Mouse (Mus musculus) embryonic facial prominence, embryonic 13.5 days (tissue): ENCODE results near the gene Ncf4. TPM values are rescaled to one million over a fixed set of nuclear protein-coding genes. Genes with fewer than 3 reads are reported as not detected.

Experiments
- ATAC-seq: fragments of 200-750 bp; cut with Nextera tagmentation; 2 replicates; pipeline ENCODE4 v1.8.0; 2017; ENCODE audit warnings: low read depth; ENCODE audit not compliant: insufficient number of reproducible peaks, insufficient read depth, low FRiP score, low TSS enrichment
- H3K27ac ChIP-seq: fragments of 300-500 bp; sonication (generic); 2 replicates; pipeline ENCODE4 v1.5.1; 2015; ENCODE audit warnings: moderate library complexity, mild to moderate bottlenecking, inconsistent platforms
- H3K27me3 ChIP-seq: fragments of 300-500 bp; sonication (generic); 2 replicates; pipeline ENCODE4 v1.6.1; 2015; ENCODE audit warnings: mild to moderate bottlenecking, inconsistent platforms
- H3K36me3 ChIP-seq: fragments of 300-500 bp; sonication (generic); 2 replicates; pipeline ENCODE4 v1.6.1; 2015; ENCODE audit warnings: mild to moderate bottlenecking, inconsistent platforms
- H3K4me1 ChIP-seq: fragments of 300-500 bp; sonication (generic); 2 replicates; pipeline ENCODE4 v1.6.1; 2015; ENCODE audit warnings: inconsistent platforms
- H3K4me2 ChIP-seq: fragments of 300-500 bp; sonication (generic); 2 replicates; pipeline ENCODE4 v1.6.1; 2015; ENCODE audit warnings: moderate library complexity, mild to moderate bottlenecking, inconsistent platforms
- H3K4me3 ChIP-seq: fragments of 300-500 bp; sonication (generic); 2 replicates; pipeline ENCODE4 v1.5.1; 2015; ENCODE audit warnings: mild to moderate bottlenecking, inconsistent platforms
- H3K9ac ChIP-seq: fragments of 300-500 bp; sonication (generic); 2 replicates; pipeline ENCODE4 v1.6.1; 2015; ENCODE audit warnings: mild to moderate bottlenecking, inconsistent platforms
- H3K9me3 ChIP-seq: fragments of 300-500 bp; sonication (generic); 2 replicates; pipeline ENCODE4 v1.6.1; 2016; ENCODE audit warnings: inconsistent platforms
- WGBS: fragments of 180-500 bp; shearing (Covaris S2); methylation state at CpG from one replicate; pipeline ENCODE4 v1.1.7; 2015; ENCODE audit warnings: mixed read lengths; 5-methylcytosine and 5-hydroxymethylcytosine counted together
- polyA plus RNA-seq: library from polyadenylated mRNA; unstranded; fragments of >200 nt; fragmentation: Nextera tagmentation; extraction: Ambion mirVana; gene quantifications from 2 replicates; pipeline ENCODE4 v1.2.1, GENCODE M21; 2015

Gene Ncf4
- 2.4 and 3.8 TPM in 2 replicates for polyA plus RNA-seq

DNA sequence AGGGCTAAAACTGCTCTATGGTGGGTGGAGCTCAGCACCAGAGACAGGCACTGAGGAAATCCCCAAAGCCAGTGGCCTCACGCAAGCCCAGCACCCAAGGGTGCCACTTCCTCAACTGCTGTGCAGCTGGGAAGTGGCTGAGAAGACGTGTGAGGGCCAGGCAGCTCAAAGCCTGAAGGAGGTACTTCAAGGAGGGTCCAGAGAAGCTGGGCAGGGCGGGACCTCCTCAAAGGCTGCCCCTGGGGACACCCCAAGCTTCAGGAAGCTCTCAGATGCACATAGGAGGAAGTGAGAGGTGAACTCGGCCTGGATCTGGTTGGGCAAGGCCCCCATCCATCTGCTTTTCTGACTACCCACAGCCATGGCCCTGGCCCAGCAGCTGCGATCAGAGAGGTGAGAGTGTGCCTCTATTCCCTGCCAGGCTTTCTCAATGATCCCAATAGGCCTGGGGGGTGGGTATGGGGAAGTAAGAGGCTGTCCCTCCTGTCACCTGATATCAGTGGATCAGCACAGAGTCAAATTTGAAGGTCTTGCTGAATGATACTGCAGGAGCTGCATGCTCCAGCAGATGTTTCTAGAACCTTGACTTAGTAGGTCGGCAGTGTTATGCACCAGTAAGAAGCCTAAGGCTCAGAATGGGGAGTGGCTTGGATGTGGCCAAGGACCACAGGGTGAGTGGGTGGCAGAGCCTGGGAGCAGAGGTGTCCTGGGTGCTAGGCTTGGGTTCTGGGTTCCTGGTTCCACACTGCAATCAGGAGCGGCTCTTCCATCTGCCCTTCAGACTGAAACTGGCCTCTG, at the start of gene Ncf4:
Ncf4 (plus strand) TSS at position 107 of the 798 bp plus-strand sequence.
- no peaks in the 10 kb centered on the region for H3K9me3 ChIP-seq
- WGBS = 66% methylated on average over 7 of the region's 7 CpGs
- H3K27me3 ChIP-seq = no peaks in the 10 kb centered on the region
- H3K4me2 ChIP-seq = no peak within 1 kb of the TSS
- no peaks in the 10 kb centered on the region for H3K36me3 ChIP-seq
- H3K27ac ChIP-seq = no peak within 1 kb of the TSS
- no peak within 1 kb of the TSS for H3K9ac ChIP-seq
- H3K4me3 ChIP-seq = no peak within 1 kb of the TSS
- no peaks in the 10 kb centered on the region for H3K4me1 ChIP-seq
- no peak for ATAC-seq

DNA sequence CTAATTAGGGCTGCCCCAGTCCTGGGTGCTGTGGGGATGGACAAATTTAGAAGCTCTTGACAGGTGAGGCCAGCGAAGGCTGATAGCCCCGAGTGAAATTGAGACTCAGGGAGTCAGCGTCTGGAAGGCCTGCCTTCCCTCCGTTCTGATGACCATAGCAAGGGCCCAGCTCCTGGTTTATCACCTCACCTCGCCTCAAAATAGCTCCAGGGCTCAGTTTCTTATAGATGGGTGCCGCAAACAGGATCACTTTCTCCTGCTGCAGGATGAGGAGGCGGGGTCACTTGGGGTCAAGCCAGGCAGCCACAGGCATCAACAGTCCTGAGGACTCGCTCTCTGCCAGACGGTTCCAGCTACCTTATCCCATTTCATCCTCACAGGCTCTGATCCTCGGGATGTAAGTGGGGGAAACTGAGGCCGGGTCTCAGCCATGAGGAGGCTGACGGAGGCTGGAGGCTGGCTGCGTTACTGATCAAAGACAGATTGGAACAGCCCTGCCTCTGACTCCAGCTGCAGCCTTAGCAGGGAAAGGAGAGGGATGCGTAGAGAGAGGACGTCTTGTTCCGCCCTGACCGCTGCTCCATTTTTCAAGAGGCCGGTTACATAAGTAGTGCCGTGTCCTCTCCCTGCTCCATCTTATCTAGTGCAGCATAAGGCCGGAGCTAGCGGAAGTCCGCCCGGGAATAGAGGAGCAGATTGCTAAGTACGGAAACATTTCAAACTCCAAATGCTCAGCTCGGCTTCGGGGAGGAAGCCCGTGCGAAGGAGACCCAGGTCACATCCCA, 49.3 kb upstream of the Ncf4 start:
- H3K27me3 ChIP-seq = 0 out of 2 replicates have a peak, but pooled peaks cover 3% of the 10 kb centered on the region
- no peak overlapping the region for H3K27ac ChIP-seq
- no peak for ATAC-seq
- no peak overlapping the region for H3K4me3 ChIP-seq
- H3K36me3 ChIP-seq = no peaks in the 10 kb centered on the region
- 63% methylated on average over 28 of the region's 28 CpGs for WGBS
- no peak overlapping the region for H3K4me2 ChIP-seq
- no peaks in the 10 kb centered on the region for H3K9me3 ChIP-seq
- no peaks in the 10 kb centered on the region for H3K4me1 ChIP-seq
- no peak overlapping the region for H3K9ac ChIP-seq

DNA sequence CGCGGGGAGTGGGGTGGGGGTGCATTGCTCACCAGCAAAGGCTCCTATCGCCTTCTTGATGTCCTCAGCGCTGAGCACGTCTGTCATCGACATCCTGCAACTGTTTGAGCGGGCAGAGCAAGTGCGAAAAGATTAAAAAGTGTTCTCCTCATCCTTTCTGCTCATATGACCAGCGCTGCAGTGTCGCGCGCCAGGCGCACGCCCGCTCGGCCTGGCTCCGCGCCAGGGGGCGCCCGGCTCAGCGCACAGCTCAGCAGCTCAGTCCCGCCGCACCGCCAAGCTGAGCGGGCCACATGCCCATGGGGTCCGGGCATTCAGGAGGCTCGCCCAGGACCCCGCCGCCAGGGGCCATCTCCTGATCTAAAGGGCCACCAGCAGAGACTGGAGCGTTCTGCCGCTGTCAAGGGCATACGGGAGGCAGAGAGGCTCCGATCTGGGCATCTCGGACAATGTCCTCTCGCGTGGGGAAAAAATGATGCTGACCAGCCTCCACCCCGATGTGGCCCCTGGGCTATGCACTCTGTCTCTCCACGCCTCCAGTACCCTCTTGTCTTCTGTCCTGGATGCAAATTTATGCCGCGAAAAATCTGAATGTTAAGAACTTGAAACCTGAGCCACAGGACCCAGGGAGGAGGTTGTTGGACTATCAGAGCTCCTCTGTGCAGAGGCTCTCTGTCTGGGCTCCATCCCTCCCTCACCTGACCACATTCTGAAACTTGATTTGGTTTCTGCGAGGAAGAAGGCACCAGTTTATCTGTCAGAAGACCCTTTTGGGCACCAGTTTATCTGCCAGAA, 40.4 kb upstream of the Ncf4 start:
- Histone ChIP-seq H3K4me2 (peak overlapping the region; percentile 72), H3K9ac (peak overlapping the region; percentile 62; the same call in 1 of the 2 replicates), H3K27ac (no peak overlapping the region), H3K4me1 (peaks cover 10% of the 10 kb centered on the region), H3K36me3 (no peaks in the 10 kb centered on the region), H3K9me3 (no peaks in the 10 kb centered on the region), H3K4me3 (peak overlapping the region; percentile 42), H3K27me3 (peaks cover 55% of the 10 kb centered on the region)
- WGBS = 2% methylated on average over 41 of the region's 41 CpGs
- ATAC-seq = no peak

DNA sequence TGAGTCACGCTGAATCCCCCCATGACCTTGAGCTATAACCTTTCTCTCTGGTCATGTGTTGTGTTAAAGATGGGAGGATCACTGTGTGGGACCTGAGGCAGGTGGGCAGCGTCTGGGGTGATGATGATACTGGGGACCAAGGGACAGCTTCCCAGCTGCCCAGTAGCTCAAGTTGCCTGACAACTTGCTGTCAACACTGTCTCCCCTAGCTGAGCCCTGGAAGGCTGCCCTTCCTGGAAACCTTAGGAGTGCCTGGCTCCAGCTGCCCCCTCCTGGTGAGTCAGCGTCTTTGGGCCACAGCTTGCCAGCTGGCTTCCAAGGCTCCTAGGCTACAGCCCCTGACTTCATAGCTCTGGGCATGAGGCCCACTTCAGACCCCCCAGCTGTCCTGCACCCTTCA, 39.4 kb upstream of the Ncf4 start:
- H3K27me3 ChIP-seq = peaks cover 55% of the 10 kb centered on the region
- H3K36me3 ChIP-seq = no peaks in the 10 kb centered on the region
- peaks cover 6% of the 10 kb centered on the region; the same call in 1 of the 2 replicates for H3K9me3 ChIP-seq
- H3K4me1 ChIP-seq = peaks cover 10% of the 10 kb centered on the region
- H3K9ac ChIP-seq = no peak overlapping the region
- H3K27ac ChIP-seq = no peak overlapping the region
- no peak overlapping the region for H3K4me3 ChIP-seq
- H3K4me2 ChIP-seq = no peak overlapping the region
- 39% methylated on average over 3 of the region's 3 CpGs for WGBS
- no peak for ATAC-seq

GRCm38 (mm10) chr15:78206312-78206711, 38.3 kb upstream of the Ncf4 start, which contains the start of gene Pvalb:
Pvalb (minus strand) TSS chr15:78206400.
- Histone ChIP-seq H3K4me1 (peaks cover 10% of the 10 kb centered on the region), H3K27ac (no peak within 1 kb of the TSS), H3K27me3 (peaks cover 52% of the 10 kb centered on the region), H3K4me3 (no peak within 1 kb of the TSS), H3K36me3 (no peaks in the 10 kb centered on the region), H3K9me3 (peaks cover 6% of the 10 kb centered on the region; the same call in 1 of the 2 replicates), H3K4me2 (no peak within 1 kb of the TSS), H3K9ac (no peak within 1 kb of the TSS)
- WGBS = 85% methylated on average over 7 of the region's 7 CpGs
- no peak for ATAC-seq

GRCm38 (mm10) chr15:78210203-78210602, 34.4 kb upstream of the Ncf4 start:
- H3K4me2 ChIP-seq = no peak overlapping the region
- no peak for ATAC-seq

DNA sequence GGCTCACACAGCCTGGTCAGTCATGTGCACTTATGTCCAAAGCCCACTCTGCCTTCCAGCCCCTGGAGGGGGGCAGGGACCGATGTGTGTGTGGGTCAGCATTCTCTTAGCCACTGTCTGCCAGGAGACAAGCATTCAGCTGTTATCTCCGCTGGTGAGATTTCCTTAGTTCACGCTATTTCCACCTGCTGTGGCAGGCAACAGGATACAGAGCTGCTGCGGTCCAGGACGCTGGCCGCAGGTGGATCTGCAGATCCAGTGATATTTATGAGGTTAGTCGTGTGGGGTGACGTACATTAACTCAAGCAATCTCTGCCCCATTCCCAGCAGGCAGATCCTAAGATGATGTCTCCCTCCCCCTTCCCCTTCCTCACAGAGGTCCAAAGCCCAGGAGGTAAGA, 33.2 kb upstream of the Ncf4 start:
- Histone ChIP-seq H3K27ac (no peak overlapping the region), H3K9ac (no peak overlapping the region), H3K36me3 (no peaks in the 10 kb centered on the region), H3K4me1 (no peaks in the 10 kb centered on the region), H3K4me2 (no peak overlapping the region), H3K27me3 (0 out of 2 replicates have a peak, but pooled peaks cover 3% of the 10 kb centered on the region), H3K9me3 (peaks cover 6% of the 10 kb centered on the region; the same call in 1 of the 2 replicates), H3K4me3 (no peak overlapping the region)
- no peak for ATAC-seq
- WGBS = 80% methylated on average over 8 of the region's 8 CpGs

More at GRCm38 (mm10) chr15:78210203-78210602, 34.4 kb upstream of the Ncf4 start:
- Histone ChIP-seq H3K9ac (no peak overlapping the region), H3K36me3 (no peaks in the 10 kb centered on the region), H3K27ac (no peak overlapping the region), H3K4me1 (no peaks in the 10 kb centered on the region), H3K9me3 (peaks cover 6% of the 10 kb centered on the region; the same call in 1 of the 2 replicates), H3K27me3 (peaks cover 13% of the 10 kb centered on the region), H3K4me3 (no peak overlapping the region)
- 79% methylated on average over 4 of the region's 4 CpGs for WGBS

GRCm38 (mm10) chr15:78215269-78215668, 29.3 kb upstream of the Ncf4 start:
- no peaks in the 10 kb centered on the region for H3K27me3 ChIP-seq
- no peak overlapping the region for H3K4me3 ChIP-seq
- H3K9ac ChIP-seq = no peak overlapping the region
- H3K36me3 ChIP-seq = no peaks in the 10 kb centered on the region
- no peaks in the 10 kb centered on the region for H3K9me3 ChIP-seq
- H3K4me2 ChIP-seq = no peak overlapping the region
- H3K27ac ChIP-seq = no peak overlapping the region
- H3K4me1 ChIP-seq = no peaks in the 10 kb centered on the region
- 81% methylated on average over 9 of the region's 9 CpGs for WGBS
- ATAC-seq = no peak

DNA sequence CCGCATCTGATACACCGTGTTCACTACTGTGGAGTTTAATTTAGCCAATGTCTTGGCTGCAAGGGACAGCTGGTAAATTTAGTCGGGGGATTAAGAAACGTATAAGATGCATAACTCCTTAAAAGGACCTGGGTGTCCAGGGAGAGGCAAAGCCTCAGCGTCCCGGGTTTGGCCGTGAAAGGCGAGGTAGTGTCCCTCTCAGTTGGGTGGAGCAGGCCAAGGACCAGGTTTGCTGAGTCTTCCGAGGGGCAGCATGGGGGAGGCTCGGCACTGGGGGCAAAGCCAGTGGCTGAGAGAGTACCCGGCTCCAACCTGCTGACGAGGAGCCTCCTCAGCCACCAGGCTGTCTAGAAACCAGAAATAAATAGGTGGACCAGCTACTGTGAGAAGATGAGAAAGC, 16.8 kb upstream of the Ncf4 start:
- H3K9me3 ChIP-seq = no peaks in the 10 kb centered on the region
- peaks cover 6% of the 10 kb centered on the region; the same call in 1 of the 2 replicates for H3K4me1 ChIP-seq
- 82% methylated on average over 12 of the region's 12 CpGs for WGBS
- H3K4me2 ChIP-seq = no peak overlapping the region
- no peak overlapping the region for H3K4me3 ChIP-seq
- H3K36me3 ChIP-seq = no peaks in the 10 kb centered on the region
- H3K9ac ChIP-seq = no peak overlapping the region
- H3K27me3 ChIP-seq = no peaks in the 10 kb centered on the region
- H3K27ac ChIP-seq = no peak overlapping the region
- no peak for ATAC-seq

DNA sequence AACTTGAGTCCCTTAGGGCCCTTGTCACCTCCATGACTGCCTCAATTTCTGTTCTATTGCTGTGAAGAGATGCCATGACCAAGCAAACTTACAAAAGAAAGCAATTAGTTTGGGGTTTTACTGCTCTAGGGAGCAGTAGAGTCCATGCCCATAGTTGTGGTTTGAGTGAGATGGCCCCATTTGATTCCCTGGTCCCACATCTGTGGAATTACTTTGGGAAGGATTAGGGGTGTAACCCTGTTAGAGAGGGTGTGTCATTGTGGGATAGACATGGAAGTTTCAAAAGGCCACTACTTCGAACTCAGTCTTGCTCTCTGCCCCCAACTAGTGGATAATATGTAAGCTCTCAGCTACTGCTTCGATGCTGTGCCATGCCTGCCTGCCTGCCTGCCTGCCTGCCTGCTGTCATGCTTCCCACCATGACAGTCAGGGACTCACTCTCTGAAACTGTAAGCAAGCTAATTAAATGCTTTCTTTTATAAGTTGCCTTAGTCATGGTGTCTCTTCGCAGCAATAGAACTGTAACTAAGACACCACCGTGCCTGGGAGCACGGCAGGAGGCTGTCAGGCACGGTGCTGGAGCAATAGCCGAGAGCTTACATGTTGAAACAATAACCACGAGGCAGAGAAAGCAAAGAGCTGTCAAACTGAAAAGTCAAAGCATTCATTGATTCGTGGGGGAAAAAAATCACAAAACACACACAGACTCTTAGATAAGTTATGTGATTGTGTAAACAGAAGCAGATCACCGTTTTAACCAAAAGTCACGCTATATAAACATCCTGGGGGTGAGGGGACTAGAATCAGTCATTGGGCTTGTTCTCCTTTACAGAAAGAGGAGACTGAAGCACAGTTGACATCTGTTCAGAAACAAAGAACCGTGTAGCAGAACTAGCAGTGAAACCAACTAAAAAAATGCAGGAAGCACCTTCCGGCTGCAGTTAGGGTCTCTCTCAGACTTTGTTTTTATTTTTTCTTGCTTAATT, 13.0 kb upstream of the Ncf4 start:
- H3K4me2 ChIP-seq = peak overlapping the region; percentile 39
- no peak overlapping the region for H3K4me3 ChIP-seq
- peaks cover 3% of the 10 kb centered on the region; the same call in 1 of the 2 replicates for H3K9me3 ChIP-seq
- H3K4me1 ChIP-seq = peaks cover 6% of the 10 kb centered on the region; the same call in 1 of the 2 replicates
- 0 out of 2 replicates have a peak overlapping the region, but pooled peaks have one; percentile 39 for H3K27ac ChIP-seq
- H3K36me3 ChIP-seq = no peaks in the 10 kb centered on the region
- 18% methylated on average over 13 of the region's 13 CpGs for WGBS
- no peak for ATAC-seq
- no peaks in the 10 kb centered on the region for H3K27me3 ChIP-seq
- no peak overlapping the region for H3K9ac ChIP-seq
